Mouse (Mus musculus) testis, postnatal 14 days (tissue): ENCODE data around the gene Lyz2.
"Not testable (repeated sequence)": the region's sequence is repeated elsewhere in the genome, so short reads cannot be mapped to it uniquely, and the experiment has no call there.

Source experiments
- DNase-seq: peaks from one replicate; pipeline ENCODE4 v3.0.0; 2021; ENCODE audit warnings: low spot score

The Lyz2 gene

DNA sequence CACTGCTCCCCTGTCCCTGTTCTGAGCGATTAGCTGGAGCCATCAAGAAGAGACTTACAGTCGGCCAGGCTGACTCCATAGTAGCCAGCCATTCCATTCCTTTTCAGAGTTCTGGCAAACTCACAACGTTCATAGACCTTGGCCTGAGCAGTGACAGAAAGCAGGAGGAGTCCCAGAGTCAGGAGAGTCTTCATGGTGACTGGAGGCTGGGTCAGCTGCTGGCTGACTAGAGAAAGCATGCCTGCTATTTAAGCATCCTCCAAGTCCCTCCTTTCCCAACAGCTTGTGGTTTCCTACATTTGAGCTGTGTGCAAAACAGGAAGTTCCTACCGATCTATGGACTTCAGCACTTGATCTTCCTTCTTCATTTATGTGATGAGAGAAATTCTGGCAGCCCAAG is at the start of gene Lyz2:
Gene Lyz2 (minus strand): TSS at position 273 of the 400 bp plus-strand sequence.
- DNase-seq: no peak

- DNase-seq: no peak
Measured at GRCm38 (mm10) chr10:117330521-117330920, 48.4 kb upstream of the Lyz2 start.

DNA sequence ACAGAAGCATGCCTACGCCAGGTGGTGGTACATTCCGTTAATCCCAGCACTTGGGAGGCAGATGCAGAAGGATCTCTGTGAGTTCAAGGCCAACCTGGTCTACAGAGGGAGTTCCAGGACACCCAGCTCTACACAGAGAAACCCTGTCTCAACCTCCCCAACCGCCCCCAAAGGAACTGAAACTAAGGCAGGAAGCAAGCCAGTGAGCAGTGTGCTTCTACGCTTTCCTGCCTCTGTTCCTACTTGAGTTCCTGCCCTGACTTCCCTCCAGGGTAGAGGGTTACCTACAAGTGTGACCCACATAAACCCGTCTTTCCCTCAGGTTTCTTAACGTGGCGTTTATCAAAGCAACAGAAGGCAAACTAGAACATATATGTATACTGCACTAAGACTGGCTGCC is 41.7 kb upstream of the Lyz2 start:
- no peak for DNase-seq

GRCm38 (mm10) chr10:117322630-117323029 is 40.5 kb upstream of the Lyz2 start:
- DNase-seq: no peak

DNA sequence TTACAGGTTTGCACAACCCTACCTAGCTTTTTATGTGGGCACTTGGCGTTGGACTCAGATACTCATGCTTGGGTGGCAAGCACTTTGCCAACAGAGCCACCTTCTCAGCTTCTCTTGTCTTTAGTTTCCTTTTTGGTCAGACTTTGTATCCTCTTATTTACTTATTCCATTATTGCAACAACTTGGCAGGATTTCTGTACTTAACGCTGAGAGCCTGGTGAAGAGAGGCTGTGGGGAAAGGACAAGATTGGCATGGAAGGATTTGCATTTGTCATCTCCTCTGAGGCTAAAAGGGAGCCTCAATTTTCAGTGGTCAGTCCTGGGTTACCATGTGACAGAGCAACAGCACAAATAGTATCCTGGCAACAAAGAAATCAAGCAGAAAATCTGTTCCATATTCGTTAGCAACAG is 38.5 kb upstream of the Lyz2 start:
- no peak for DNase-seq

GRCm38 (mm10) chr10:117316391-117316790 is 34.3 kb upstream of the Lyz2 start:
- DNase-seq: no peak

DNA sequence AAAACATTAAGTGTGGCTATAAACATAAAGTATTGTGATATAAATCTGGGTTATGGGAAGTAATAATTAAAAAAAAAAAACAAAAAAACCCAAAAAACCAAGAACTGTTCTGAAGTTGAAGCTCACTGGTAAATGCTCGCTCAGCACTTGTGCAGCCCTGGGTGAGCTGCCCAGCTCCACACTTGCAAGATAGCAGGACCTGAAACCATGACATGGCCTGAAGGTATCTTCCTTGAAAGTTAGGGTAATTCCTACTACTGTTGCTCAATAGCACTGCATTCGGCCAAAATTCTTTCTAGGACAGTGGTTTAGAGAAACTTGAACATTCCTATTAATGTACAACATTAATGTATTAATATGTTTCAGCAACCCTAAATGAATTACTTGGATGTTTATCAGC is 31.0 kb upstream of the Lyz2 start:
- DNase-seq: no peak

DNA sequence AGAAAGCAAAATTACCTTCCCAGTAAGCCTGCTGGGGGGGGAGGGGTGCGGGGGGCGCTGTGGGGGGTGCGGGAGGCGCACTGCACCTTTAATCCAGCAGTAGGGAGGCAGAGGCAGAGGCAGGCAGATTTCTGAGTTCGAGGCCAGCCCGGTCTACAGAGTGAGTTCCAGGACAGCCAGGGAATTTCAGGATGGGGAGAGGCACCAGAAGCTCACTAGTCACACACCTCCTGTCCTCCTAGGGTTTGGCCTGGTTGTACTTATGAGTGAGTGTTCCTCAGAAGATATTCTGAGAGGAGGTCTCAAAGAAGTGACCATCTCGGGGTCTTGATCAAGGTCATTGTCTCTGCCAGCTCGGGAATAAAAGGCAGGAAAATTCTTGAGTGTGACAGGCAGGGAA is 30.0 kb upstream of the Lyz2 start:
- no peak for DNase-seq

DNA sequence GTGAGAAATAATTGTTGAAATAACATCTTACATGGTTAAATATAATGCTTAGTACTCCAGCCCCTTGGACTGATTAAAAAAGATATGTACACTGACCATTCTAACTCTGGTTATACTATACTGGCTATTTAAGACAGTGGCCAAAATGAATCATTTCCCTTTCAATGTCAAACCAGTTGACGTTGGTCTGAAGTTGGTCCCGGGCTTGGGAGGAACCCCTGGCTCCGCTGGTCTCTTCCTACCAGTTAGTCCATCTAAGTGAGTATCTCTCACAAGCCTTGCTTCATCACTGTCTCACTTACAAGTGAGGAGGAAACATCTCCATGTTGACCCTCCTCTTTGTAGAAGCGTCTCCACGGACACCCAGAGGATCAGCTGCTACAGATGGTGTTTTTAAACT is 22.2 kb upstream of the Lyz2 start:
- DNase-seq: no peak

DNA sequence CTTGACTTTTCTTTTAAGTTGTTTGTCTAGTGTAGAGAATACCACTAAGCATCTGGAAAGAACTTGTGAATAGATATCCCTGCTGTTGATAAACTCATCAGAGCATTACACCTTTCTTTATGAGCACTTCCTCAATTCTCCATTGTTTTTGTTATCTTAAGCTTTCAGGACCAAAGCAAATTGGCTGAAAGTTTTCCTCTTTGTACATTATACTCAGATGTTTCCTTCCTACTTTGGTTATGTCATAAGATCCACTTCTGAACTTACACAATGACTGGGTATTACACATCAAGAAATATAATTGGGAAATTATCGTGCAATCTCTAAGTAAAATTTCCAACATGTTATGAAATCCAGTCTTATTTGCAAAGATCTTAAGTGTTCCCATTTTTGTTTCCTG is 19.6 kb upstream of the Lyz2 start:
- no peak for DNase-seq

- DNase-seq: no peak
Measured at GRCm38 (mm10) chr10:117299901-117300520, 17.9 kb upstream of the Lyz2 start.

- no peak for DNase-seq
Measured at GRCm38 (mm10) chr10:117299106-117299505, 17.0 kb upstream of the Lyz2 start.

- DNase-seq: no peak
Measured at GRCm38 (mm10) chr10:117298336-117298735, 16.2 kb upstream of the Lyz2 start.

DNA sequence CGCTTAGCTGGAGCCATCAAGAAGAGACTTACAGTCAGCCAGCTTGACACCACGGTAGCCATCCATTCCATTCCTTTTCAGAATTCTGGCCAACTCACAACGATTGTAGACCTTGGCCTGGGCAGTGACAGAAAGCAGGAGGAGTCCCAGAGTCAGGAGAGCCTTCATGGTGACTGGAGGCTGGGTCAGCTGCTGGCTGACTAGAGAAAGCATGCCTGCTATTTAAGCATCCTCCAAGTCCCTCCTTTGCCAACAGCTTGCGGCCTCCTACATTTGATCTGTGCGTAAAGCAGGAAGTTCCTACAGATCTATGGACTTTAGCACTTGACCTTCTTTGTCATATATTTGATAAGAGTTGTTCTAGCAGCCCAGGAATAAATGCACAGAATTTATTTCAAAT is 10.6 kb upstream of the Lyz2 start, which contains the start of gene Lyz1:
Gene Lyz1 (minus strand): TSS at position 198 of the 400 bp plus-strand sequence.
- DNase-seq: no peak

DNA sequence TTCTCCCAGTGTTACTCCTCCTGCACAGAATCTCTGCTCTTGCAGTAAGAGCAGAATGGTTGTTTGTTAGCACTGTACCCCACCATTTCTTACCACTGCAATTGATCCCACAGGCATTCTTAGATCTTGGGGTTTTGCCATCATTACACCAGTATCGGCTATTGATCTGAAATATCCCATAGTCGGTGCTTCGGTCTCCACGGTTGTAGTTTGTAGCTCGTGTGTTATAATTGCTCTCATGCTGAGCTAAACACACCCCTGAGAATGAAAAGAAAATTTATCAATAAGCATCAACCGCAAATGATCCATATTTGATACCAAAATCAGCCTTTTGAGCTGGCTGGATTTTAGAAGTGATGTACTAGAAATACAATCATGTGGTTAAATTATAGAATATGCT is 8.8 kb upstream of the Lyz2 start:
- DNase-seq: not testable (repeated sequence)

GRCm38 (mm10) chr10:117290046-117290870 is 8.1 kb upstream of the Lyz2 start:
- DNase-seq: no peak

DNA sequence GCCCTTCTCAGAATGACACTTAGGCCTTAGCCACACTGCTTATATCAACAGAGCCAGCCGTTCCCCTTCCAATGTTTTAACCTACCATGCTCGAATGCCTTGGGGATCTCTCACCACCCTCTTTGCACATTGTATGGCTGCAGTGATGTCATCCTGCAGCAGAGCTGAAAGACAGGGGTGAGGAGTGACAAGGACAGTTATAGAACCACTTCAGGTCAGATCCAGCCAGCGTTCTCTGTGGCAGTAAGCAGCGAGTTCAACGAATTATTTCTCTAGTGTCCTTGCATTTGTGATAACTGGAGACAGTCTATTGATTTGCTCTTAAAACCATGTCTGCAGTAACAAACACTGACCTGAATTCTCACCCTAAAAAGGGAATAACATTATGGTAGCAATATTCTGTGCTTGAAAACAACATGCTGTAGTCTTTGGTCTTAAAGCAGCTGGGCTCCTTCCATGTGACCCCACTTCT is 6.9 kb upstream of the Lyz2 start:
- DNase-seq: not testable (repeated sequence)

- DNase-seq: no peak
Measured at GRCm38 (mm10) chr10:117288197-117289033, 6.3 kb upstream of the Lyz2 start.

DNA sequence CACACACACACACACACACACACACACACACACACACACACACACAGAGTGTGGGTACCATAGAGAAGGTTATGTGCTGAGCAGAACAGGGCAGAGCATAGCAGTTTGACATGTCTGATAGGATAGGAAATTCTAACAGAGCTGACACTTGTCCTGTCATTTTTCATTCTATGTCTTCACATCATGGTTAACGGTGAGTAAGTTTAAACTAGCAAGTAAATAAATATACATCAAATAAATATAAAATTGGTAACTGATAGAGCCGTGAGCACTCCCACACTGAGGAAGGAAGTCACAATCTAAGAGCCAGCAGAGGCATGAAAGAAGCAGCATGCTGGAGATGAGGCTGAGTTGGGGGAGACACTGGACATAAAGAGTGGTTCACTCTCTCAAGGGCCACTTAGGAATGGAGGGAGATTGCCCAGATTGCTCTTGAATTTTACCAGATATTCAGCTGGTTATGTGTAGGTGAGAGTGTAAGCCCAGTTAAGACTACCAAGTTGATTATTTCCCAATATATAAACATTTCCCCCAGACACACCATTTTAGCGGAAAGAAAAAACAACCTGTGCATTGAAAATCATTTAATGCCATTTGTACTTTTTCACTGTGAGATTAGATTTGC is 5.2 kb upstream of the Lyz2 start:
- DNase-seq: no peak

DNA sequence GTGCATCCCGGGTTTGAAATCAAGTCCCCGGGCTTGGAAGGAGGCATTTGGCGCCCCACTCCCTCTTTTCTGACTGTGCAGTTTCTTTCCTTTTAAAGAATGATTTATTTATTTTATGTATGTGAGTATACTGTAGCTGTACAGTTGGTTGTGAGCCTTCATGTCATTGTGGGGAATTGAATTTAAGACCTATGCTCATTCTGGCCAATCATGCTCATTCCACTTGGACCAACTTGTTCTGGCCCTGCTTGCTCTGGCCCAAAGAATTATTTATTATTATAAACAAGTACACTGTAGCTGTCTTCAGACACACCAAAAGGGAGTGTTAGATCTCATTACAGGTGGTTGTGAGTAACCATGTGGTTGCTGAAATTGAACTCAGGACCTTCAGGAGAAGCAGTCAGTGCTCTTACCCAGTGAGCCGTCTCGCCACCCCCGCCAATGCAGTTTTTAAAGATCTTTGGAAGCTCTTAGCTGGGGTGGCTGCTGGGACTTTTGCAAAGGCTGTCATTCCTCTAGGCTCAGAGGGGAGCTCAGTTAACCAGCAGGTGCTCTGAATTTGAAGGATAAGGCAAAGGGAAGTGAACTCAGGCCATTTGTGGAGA is 4.3 kb upstream of the Lyz2 start:
- DNase-seq: no peak

DNA sequence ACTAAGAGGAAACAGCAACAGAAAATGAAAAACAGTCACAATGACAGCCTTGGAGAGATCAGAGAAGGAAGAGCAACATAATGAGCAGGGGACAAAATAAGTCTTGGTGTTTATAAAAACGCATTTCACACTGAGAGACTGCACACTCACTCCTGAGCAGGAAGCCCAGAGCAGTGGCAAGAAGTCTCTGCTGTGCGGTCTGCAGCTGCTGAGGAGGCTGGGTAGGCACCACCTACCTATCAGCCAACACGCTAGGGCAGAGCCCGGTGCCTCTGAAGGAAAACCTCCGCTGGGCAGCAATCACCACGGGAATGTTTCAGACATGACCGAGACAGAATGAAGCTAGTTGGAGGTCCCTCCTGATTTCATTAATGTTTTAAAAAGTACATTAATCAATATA is 3.5 kb upstream of the Lyz2 start:
- not testable (repeated sequence) for DNase-seq
